Mouse (Mus musculus): ENCODE results near the gene Adgrb2.

The Adgrb2 gene

GRCm38 (mm10) chr4:130031146-130031545, 46.5 kb downstream of the Adgrb2 start:
- DNase-seq (ENCODE audit: low read depth, low spot score), result no peak

- no peak for DNase-seq (ENCODE audit: low read depth, low spot score)
Measured at GRCm38 (mm10) chr4:130033496-130033895, 48.8 kb downstream of the Adgrb2 start.

GRCm38 (mm10) chr4:130036112-130036511, 51.4 kb downstream of the Adgrb2 start:
- DNase-seq (ENCODE audit: low read depth, low spot score), result peak; percentile 59

- peak; percentile 49 for DNase-seq (ENCODE audit: low read depth, low spot score)
Measured at GRCm38 (mm10) chr4:130036573-130037401, 52.1 kb downstream of the Adgrb2 start.

GRCm38 (mm10) chr4:130039351-130039750, 54.7 kb downstream of the Adgrb2 start:
- DNase-seq (ENCODE audit: low read depth, low spot score), result no peak

- DNase-seq (ENCODE audit: low read depth, low spot score), result no peak
Measured at GRCm38 (mm10) chr4:130041076-130041475, 56.4 kb downstream of the Adgrb2 start.

- DNase-seq (ENCODE audit: low read depth, low spot score), result peak; percentile 43
Measured at GRCm38 (mm10) chr4:130044211-130044610, 59.5 kb downstream of the Adgrb2 start.

GRCm38 (mm10) chr4:130045609-130046008, 60.9 kb downstream of the Adgrb2 start:
- no peak for DNase-seq (ENCODE audit: low read depth, low spot score)

GRCm38 (mm10) chr4:130047331-130048202, 62.9 kb downstream of the Adgrb2 start, which contains the start of gene Col16a1:
Col16a1 (plus strand) TSS chr4:130047840.
- peak; percentile 43 for DNase-seq (ENCODE audit: low read depth, low spot score)

- DNase-seq (ENCODE audit: low read depth, low spot score), result no peak
Measured at GRCm38 (mm10) chr4:130048203-130048479, 63.5 kb downstream of the Adgrb2 start.

- DNase-seq (ENCODE audit: low read depth, low spot score), result no peak
Measured at GRCm38 (mm10) chr4:130050056-130050824, 65.6 kb downstream of the Adgrb2 start.

GRCm38 (mm10) chr4:130052283-130052682, 67.6 kb downstream of the Adgrb2 start:
- DNase-seq (ENCODE audit: low read depth, low spot score), result no peak

GRCm38 (mm10) chr4:130053111-130053510, 68.4 kb downstream of the Adgrb2 start:
- no peak for DNase-seq (ENCODE audit: low read depth, low spot score)

- DNase-seq (ENCODE audit: low read depth, low spot score), result no peak
Measured at GRCm38 (mm10) chr4:130054727-130055126, 70.1 kb downstream of the Adgrb2 start.

- DNase-seq (ENCODE audit: low read depth, low spot score), result no peak
Measured at GRCm38 (mm10) chr4:130055160-130056010, 70.7 kb downstream of the Adgrb2 start.

GRCm38 (mm10) chr4:130056011-130056322, 71.3 kb downstream of the Adgrb2 start:
- DNase-seq (ENCODE audit: low read depth, low spot score), result no peak

GRCm38 (mm10) chr4:130056471-130056870, 71.8 kb downstream of the Adgrb2 start:
- no peak for DNase-seq (ENCODE audit: low read depth, low spot score)

GRCm38 (mm10) chr4:130060937-130061336, 76.3 kb downstream of the Adgrb2 start:
- DNase-seq (ENCODE audit: low read depth, low spot score), result no peak

- no peak for DNase-seq (ENCODE audit: low read depth, low spot score)
Measured at GRCm38 (mm10) chr4:130063191-130063590, 78.5 kb downstream of the Adgrb2 start.

- DNase-seq (ENCODE audit: low read depth, low spot score), result no peak
Measured at GRCm38 (mm10) chr4:130066816-130067215, 82.1 kb downstream of the Adgrb2 start.

GRCm38 (mm10) chr4:130070523-130070922, 85.9 kb downstream of the Adgrb2 start:
- DNase-seq (ENCODE audit: low read depth, low spot score), result no peak

All from retina, postnatal 7 days (tissue).